Mouse (Mus musculus) cortical plate, adult 2 months (tissue): Measurements from ENCODE around the gene Mrps36.

Source experiments
- CTCF ChIP-seq: fragments of 200-500 bp; IDR thresholded peaks from 2 replicates; pipeline ENCODE4 v1.5.1; 2011; ENCODE audit warnings: mild to moderate bottlenecking, control low read depth, low read length; ENCODE audit not compliant: insufficient read depth; ENCODE audit errors: extremely low read depth
- POLR2A ChIP-seq: fragments of 200-500 bp; IDR thresholded peaks from 2 replicates; pipeline ENCODE4 v1.6.1; 2011; ENCODE audit warnings: mild to moderate bottlenecking, low read length, control low read depth; ENCODE audit not compliant: insufficient read depth; ENCODE audit errors: extremely low read depth

- TF ChIP-seq CTCF (no peak), POLR2A (no peak)
Measured at GRCm38 (mm10) chr13:100776710-100777109, 32.3 kb upstream of the Mrps36 start.
